Mouse (Mus musculus) myocyte (in vitro differentiated cells): ENCODE results near the gene Vapb.

ENCODE experiments used
- CEBPB ChIP-seq: IDR thresholded peaks from 2 replicates; pipeline ENCODE4 v1.6.1; 2011; ENCODE audit warnings: mild to moderate bottlenecking, moderate library complexity; ENCODE audit not compliant: poor library complexity, insufficient read depth, severe bottlenecking
- E2F4 ChIP-seq: IDR thresholded peaks from one replicate; pipeline ENCODE4 v1.6.1; 2011; ENCODE audit warnings: mild to moderate bottlenecking, control low read depth, moderate library complexity; ENCODE audit not compliant: insufficient read depth
- MAX ChIP-seq: IDR thresholded peaks from one replicate; pipeline ENCODE4 v1.6.1; 2011; ENCODE audit warnings: low read depth, mild to moderate bottlenecking, control low read depth
- MYOD1 ChIP-seq, 3 experiments: IDR thresholded peaks; one replicate each; pipeline ENCODE4 v1.6.1; 2011; ENCODE audit warnings: control low read depth in 2 of 3, low read depth in 2 of 3, mild to moderate bottlenecking in 2 of 3, moderate library complexity in 1 of 3; ENCODE audit not compliant: insufficient read length in 2 of 3, control insufficient read depth in 1 of 3
- MYOG ChIP-seq, 3 experiments: IDR thresholded peaks; one replicate each; pipeline ENCODE4 v1.6.1; 2011; ENCODE audit warnings: control low read depth in 2 of 3, low read depth in 2 of 3, mild to moderate bottlenecking in 2 of 3; ENCODE audit not compliant: insufficient read length in 2 of 3, control insufficient read depth in 1 of 3, insufficient read depth in 1 of 3
- POLR2A ChIP-seq: IDR thresholded peaks from one replicate; pipeline ENCODE4 v1.6.1; 2011; ENCODE audit warnings: low read depth, mild to moderate bottlenecking, control low read depth, moderate library complexity; ENCODE audit not compliant: insufficient read length
- POLR2AphosphoS2 ChIP-seq: IDR thresholded peaks from one replicate; pipeline ENCODE4 v1.6.1; 2011; ENCODE audit warnings: low read depth, control low read depth; ENCODE audit not compliant: insufficient read length
- SRF ChIP-seq: IDR thresholded peaks from one replicate; pipeline ENCODE4 v1.6.1; 2011; ENCODE audit warnings: low read depth; ENCODE audit not compliant: control insufficient read depth, insufficient read length
- TCF12 ChIP-seq: IDR thresholded peaks from one replicate; pipeline ENCODE4 v1.6.1; 2011; ENCODE audit warnings: mild to moderate bottlenecking, control low read depth; ENCODE audit not compliant: poor library complexity, insufficient read depth, severe bottlenecking
- USF1 ChIP-seq: IDR thresholded peaks from one replicate; pipeline ENCODE4 v1.6.1; 2011; ENCODE audit warnings: low read depth, mild to moderate bottlenecking, control low read depth, moderate library complexity

DNA sequence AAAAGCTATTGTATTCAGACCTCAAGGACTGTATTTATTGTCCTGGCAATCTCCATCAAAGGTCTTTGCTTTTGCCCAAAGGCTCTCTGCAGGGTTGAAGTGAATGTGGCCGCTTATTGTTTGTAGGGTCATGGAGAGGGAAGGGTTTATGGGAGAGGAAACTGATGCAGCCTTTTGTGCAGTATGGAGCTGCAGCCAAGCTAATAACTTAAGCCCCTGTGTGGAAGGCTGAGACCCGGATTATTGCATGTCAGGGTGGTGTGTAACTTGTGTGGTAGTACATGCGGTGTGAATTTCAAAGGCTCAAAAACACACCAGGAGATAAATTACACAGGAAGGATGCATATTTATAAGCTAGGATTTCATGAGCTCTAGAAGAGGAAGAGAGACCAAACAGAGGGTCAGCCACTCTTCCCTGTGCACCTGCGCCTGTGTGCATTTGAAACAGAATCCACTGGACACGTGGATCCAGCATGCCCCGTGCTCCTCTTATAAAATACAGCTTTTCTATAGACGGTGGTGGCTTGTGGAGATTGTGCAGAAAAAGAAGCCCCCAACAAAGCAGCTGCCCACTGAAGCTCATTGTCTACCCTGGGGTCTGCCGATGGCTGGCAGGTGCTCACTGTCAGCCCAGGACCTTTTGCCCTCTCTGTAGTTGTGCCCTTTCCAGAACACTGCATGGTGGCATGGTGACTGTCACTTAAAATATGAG lies 18.3 kb downstream of the Vapb start:
- TF ChIP-seq USF1 (no peak), POLR2A (no peak), POLR2AphosphoS2 (no peak), MAX (no peak), MYOD1 (IDR thresholded peaks at IDR 0.05; ENCODE audit: control insufficient read depth in 1 of 3, insufficient read length in 2 of 3, low read depth in 2 of 3) (no peak), SRF (no peak), E2F4 (no peak), MYOG (IDR thresholded peaks at IDR 0.05; ENCODE audit: control insufficient read depth in 1 of 3, insufficient read depth in 1 of 3, insufficient read length in 2 of 3, low read depth in 2 of 3) (no peak), TCF12 (no peak), CEBPB (no peak)
